Mouse (Mus musculus) CH12.LX (cell line): ENCODE data around the gene Lrig3.

Source experiments
- CTCF ChIP-seq, 2 experiments: IDR thresholded peaks in 1 of 2; conservative IDR thresholded peaks in 1 of 2; 2 replicates each; pipeline ENCODE4 v1.5.1; 2011 to 2012; ENCODE audit warnings: low read depth in 2 of 2, low read length in 2 of 2, improper control_type of control experiment in 1 of 2, inconsistent platforms in 1 of 2, mild to moderate bottlenecking in 1 of 2, moderate library complexity in 1 of 2
- E2F4 ChIP-seq: IDR thresholded peaks from 2 replicates; pipeline ENCODE4 v1.6.1; 2011; ENCODE audit warnings: low read depth, low read length, improper control_type of control experiment; ENCODE audit not compliant: insufficient replicate concordance
- EP300 ChIP-seq: IDR thresholded peaks from 2 replicates; pipeline ENCODE4 v1.6.1; 2011; ENCODE audit warnings: low read length, improper control_type of control experiment
- GABPA ChIP-seq: IDR thresholded peaks from 2 replicates; pipeline ENCODE4 v1.6.1; 2012; ENCODE audit warnings: low read depth, low read length, improper control_type of control experiment, inconsistent platforms; ENCODE audit not compliant: insufficient replicate concordance
- HCFC1 ChIP-seq: IDR thresholded peaks from 2 replicates; pipeline ENCODE4 v1.6.1; 2012; ENCODE audit warnings: low read depth, mild to moderate bottlenecking, inconsistent platforms, low read length, improper control_type of control experiment
- JUND ChIP-seq: conservative IDR thresholded peaks from 2 replicates; pipeline ENCODE4 v1.6.1; 2011; ENCODE audit warnings: low read depth, low read length, improper control_type of control experiment
- MXI1 ChIP-seq: IDR thresholded peaks from 2 replicates; pipeline ENCODE4 v1.6.1; 2011; ENCODE audit warnings: mild to moderate bottlenecking, low read depth, low read length, improper control_type of control experiment
- NELFE ChIP-seq: IDR thresholded peaks from 2 replicates; pipeline ENCODE4 v1.6.1; 2011; ENCODE audit warnings: low read depth, low read length, improper control_type of control experiment
- POLR2A ChIP-seq: IDR thresholded peaks from 2 replicates; pipeline ENCODE4 v1.6.1; 2011; ENCODE audit warnings: low read depth, mild to moderate bottlenecking, improper control_type of control experiment, low read length
- SMC3 ChIP-seq: IDR thresholded peaks from 2 replicates; pipeline ENCODE4 v1.6.1; 2011; ENCODE audit warnings: low read depth, low read length, improper control_type of control experiment
- TCF12 ChIP-seq: IDR thresholded peaks from 2 replicates; pipeline ENCODE4 v1.6.1; 2014; ENCODE audit warnings: low read depth, mild to moderate bottlenecking, inconsistent platforms, low read length, improper control_type of control experiment
- ZKSCAN1 ChIP-seq: IDR thresholded peaks from 2 replicates; pipeline ENCODE4 v1.6.1; 2012; ENCODE audit warnings: low read depth, inconsistent platforms, low read length, improper control_type of control experiment, borderline replicate concordance

GRCm38 (mm10) chr10:126029441-126030114 lies 63.6 kb downstream of the Lrig3 start:
- TF ChIP-seq NELFE = no peak
- no peak for TF ChIP-seq CTCF (conservative IDR thresholded peaks at IDR 0.05 in 1 of 2, IDR thresholded peaks at IDR 0.05 in 1 of 2; ENCODE audit: low read depth in 2 of 2, low read length in 2 of 2)
- no peak for TF ChIP-seq JUND
- no peak for TF ChIP-seq GABPA
- TF ChIP-seq MXI1 = no peak
- no peak for TF ChIP-seq SMC3
- TF ChIP-seq TCF12 = no peak
- no peak for TF ChIP-seq POLR2A
- TF ChIP-seq HCFC1 = no peak
- no peak for TF ChIP-seq ZKSCAN1
- no peak for TF ChIP-seq E2F4
- TF ChIP-seq EP300 = no peak
